Mouse (Mus musculus) limb, embryonic 15.5 days (tissue): ENCODE data around the gene Svs6. TPM values are rescaled to one million over a fixed set of nuclear protein-coding genes. Genes with fewer than 3 reads are reported as not detected.

Source experiments
- ATAC-seq: fragments of 200-750 bp; cut with Nextera tagmentation; 2 replicates; pipeline ENCODE4 v1.8.0; 2017; ENCODE audit warnings: low read depth, moderate TSS enrichment; ENCODE audit not compliant: insufficient number of reproducible peaks, low FRiP score, low TSS enrichment
- H3K27ac ChIP-seq: fragments of 300-500 bp; sonication (generic); 2 replicates; pipeline ENCODE4 v1.5.1; 2015; ENCODE audit warnings: moderate library complexity, mild to moderate bottlenecking, inconsistent platforms
- H3K27me3 ChIP-seq: fragments of 300-500 bp; sonication (generic); 2 replicates; pipeline ENCODE4 v1.6.1; 2015; ENCODE audit warnings: inconsistent platforms
- H3K36me3 ChIP-seq: fragments of 300-500 bp; sonication (generic); 2 replicates; pipeline ENCODE4 v1.6.1; 2015; ENCODE audit warnings: inconsistent platforms
- H3K4me1 ChIP-seq: fragments of 300-500 bp; sonication (generic); 2 replicates; pipeline ENCODE4 v1.6.1; 2015; ENCODE audit warnings: inconsistent platforms
- H3K4me2 ChIP-seq: fragments of 300-500 bp; sonication (generic); 2 replicates; pipeline ENCODE4 v1.6.1; 2015; ENCODE audit warnings: mild to moderate bottlenecking, inconsistent platforms
- H3K4me3 ChIP-seq: fragments of 300-500 bp; sonication (generic); 2 replicates; pipeline ENCODE4 v1.5.1; 2015; ENCODE audit warnings: mild to moderate bottlenecking, inconsistent platforms
- H3K9ac ChIP-seq: fragments of 300-500 bp; sonication (generic); 2 replicates; pipeline ENCODE4 v1.6.1; 2015; ENCODE audit warnings: inconsistent platforms
- H3K9me3 ChIP-seq: fragments of 300-500 bp; sonication (generic); 2 replicates; pipeline ENCODE4 v1.6.1; 2016; ENCODE audit warnings: inconsistent platforms
- WGBS: fragments of 180-500 bp; shearing (Covaris S2); methylation state at CpG from one replicate; pipeline ENCODE4 v1.1.7; 2015; 5-methylcytosine and 5-hydroxymethylcytosine counted together
- microRNA-seq: library from miRNA; unstranded; fragments of <30 nt; microRNA quantifications from one replicate; pipeline ENCODE4, GENCODE M21; 2016
- polyA plus RNA-seq: library from polyadenylated mRNA; unstranded; fragments of >200 nt; fragmentation: Nextera tagmentation; extraction: Ambion mirVana; gene quantifications from 2 replicates; pipeline ENCODE4 v1.2.1, GENCODE M21; 2015

Gene Svs6
- polyA plus RNA-seq, 1 experiment from 2014 or later, result not detected

- Histone ChIP-seq H3K9me3 (no peaks in the 10 kb centered on the region), H3K27ac (no peak overlapping the region), H3K4me2 (no peak overlapping the region), H3K27me3 (0 out of 2 replicates have a peak, but pooled peaks cover 12% of the 10 kb centered on the region), H3K4me1 (no peaks in the 10 kb centered on the region), H3K36me3 (no peaks in the 10 kb centered on the region), H3K4me3 (no peak overlapping the region), H3K9ac (no peak overlapping the region)
- WGBS, result 71% methylated on average over 11 of the region's 11 CpGs
- ATAC-seq, result no peak
These were observed 39.8 kb downstream of the Svs6 start for GRCm38 (mm10) chr2:164356177-164356967.

- WGBS, result 84% methylated on average over 3 of the region's 3 CpGs
- H3K36me3 ChIP-seq, result no peaks in the 10 kb centered on the region
- H3K27me3 ChIP-seq, result 0 out of 2 replicates have a peak, but pooled peaks cover 12% of the 10 kb centered on the region
- H3K9ac ChIP-seq, result no peak overlapping the region
- no peak overlapping the region for H3K4me2 ChIP-seq
- no peak overlapping the region for H3K4me3 ChIP-seq
- no peaks in the 10 kb centered on the region for H3K9me3 ChIP-seq
- H3K4me1 ChIP-seq, result no peaks in the 10 kb centered on the region
- ATAC-seq, result no peak
- H3K27ac ChIP-seq, result no peak overlapping the region
These were observed 41.8 kb downstream of the Svs6 start for GRCm38 (mm10) chr2:164358373-164358772.

DNA sequence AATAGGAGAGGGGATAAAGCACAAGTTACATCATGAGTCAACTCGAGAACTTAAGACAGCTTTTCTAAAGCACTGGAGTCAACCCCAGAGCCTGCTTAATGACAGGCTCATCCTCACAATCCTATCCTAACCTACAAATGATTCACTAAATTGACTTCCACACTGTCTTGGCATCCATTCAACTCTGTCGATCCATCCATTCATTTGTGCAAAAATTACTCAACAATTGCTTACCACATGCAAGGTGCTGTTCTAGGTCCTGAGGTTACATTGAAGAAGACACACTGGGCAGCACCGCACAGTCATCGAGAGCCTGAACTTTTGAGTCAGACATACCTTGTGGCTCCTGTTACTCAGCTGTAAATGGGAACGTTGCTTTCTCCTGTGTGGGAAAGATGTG is 42.5 kb downstream of the Svs6 start:
- H3K36me3 ChIP-seq, result no peaks in the 10 kb centered on the region

GRCm38 (mm10) chr2:164359668-164360067 is 43.1 kb downstream of the Svs6 start:
- 78% methylated on average over 5 of the region's 5 CpGs for WGBS
- ATAC-seq, result no peak
- no peak overlapping the region for H3K4me3 ChIP-seq
- no peak overlapping the region for H3K4me2 ChIP-seq
- no peaks in the 10 kb centered on the region for H3K9me3 ChIP-seq
- no peak overlapping the region for H3K9ac ChIP-seq
- H3K36me3 ChIP-seq, result no peaks in the 10 kb centered on the region
- H3K4me1 ChIP-seq, result no peaks in the 10 kb centered on the region
- 0 out of 2 replicates have a peak, but pooled peaks cover 12% of the 10 kb centered on the region for H3K27me3 ChIP-seq
- no peak overlapping the region for H3K27ac ChIP-seq

More for the DNA sequence above, 42.5 kb downstream of the Svs6 start:
- 0 out of 2 replicates have a peak, but pooled peaks cover 12% of the 10 kb centered on the region for H3K27me3 ChIP-seq
- H3K27ac ChIP-seq, result no peak overlapping the region
- ATAC-seq, result no peak
- H3K4me3 ChIP-seq, result no peak overlapping the region
- no peaks in the 10 kb centered on the region for H3K4me1 ChIP-seq
- no peaks in the 10 kb centered on the region for H3K9me3 ChIP-seq
- no peak overlapping the region for H3K4me2 ChIP-seq
- 80% methylated on average over 5 of the region's 5 CpGs for WGBS
- H3K9ac ChIP-seq, result no peak overlapping the region

DNA sequence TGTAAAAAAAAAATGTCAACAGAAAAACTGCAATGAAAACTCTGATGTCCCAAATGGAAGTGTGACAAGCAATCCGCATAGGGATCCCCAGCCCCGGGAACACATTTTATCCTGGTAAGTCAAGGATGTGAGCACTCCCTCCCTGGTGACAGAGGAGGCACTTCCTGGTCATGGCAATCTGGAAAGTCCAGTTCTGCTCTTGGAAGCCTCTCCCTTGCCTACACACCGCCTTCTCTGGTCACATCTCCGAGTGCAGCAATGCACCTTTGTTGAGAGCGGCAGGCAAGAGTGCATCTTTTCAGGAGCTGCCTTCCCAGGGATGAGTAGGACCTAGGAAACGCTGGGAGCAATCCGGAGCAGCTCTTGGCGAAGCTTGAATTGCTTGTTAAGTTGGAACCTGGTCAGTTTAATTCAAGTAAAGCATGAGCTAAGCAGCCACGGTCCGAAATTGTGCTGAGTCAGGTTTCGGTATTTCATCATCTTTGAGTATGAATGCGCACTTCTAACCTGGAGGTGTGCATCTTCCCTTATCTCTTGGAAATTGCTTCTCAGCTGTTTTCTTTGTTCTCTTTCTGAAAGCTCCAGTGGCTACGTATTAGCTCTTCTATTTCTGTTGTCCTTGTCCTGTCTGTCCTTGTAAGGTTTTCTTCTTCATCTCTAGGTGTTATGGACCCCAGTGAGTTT is 44.6 kb downstream of the Svs6 start:
- Histone ChIP-seq H3K4me2 (no peak overlapping the region), H3K9ac (no peak overlapping the region), H3K9me3 (no peaks in the 10 kb centered on the region), H3K4me1 (no peaks in the 10 kb centered on the region), H3K27ac (no peak overlapping the region), H3K4me3 (no peak overlapping the region), H3K27me3 (0 out of 2 replicates have a peak, but pooled peaks cover 6% of the 10 kb centered on the region), H3K36me3 (no peaks in the 10 kb centered on the region)
- no peak for ATAC-seq
- 32% methylated on average over 13 of the region's 13 CpGs for WGBS

- Histone ChIP-seq H3K4me1 (0 out of 2 replicates have a peak, but pooled peaks cover 3% of the 10 kb centered on the region), H3K4me2 (no peak overlapping the region), H3K27me3 (no peaks in the 10 kb centered on the region), H3K9ac (no peak overlapping the region), H3K4me3 (no peak overlapping the region), H3K9me3 (no peaks in the 10 kb centered on the region), H3K36me3 (no peaks in the 10 kb centered on the region), H3K27ac (no peak overlapping the region)
- 38% methylated on average over 3 of the region's 3 CpGs for WGBS
- ATAC-seq, result peak; percentile 67; the same call in 1 of the 2 replicates
These were observed 50.4 kb downstream of the Svs6 start for GRCm38 (mm10) chr2:164366947-164367346.

Small RNA genes within 50 kb of the gene (microRNA-seq; reads per million reads assigned to microRNA genes)
- gene Mir7678, result not detected

Other genes with a start within 250 kb of the Svs6 start
- 17.7 and 19.6 TPM in 2 replicates for gene Stk4, start 246.4 kb upstream of the Svs6 start, polyA plus RNA-seq
- 49.1 and 53.7 TPM in 2 replicates for gene Tomm34, start 245.6 kb upstream of the Svs6 start, polyA plus RNA-seq
- 2.0 and 3.6 TPM in 2 replicates for gene Kcns1, start 145.6 kb upstream of the Svs6 start, polyA plus RNA-seq
- 9.1 and 10.3 TPM in 2 replicates for gene Wfdc5, start 134.0 kb upstream of the Svs6 start, polyA plus RNA-seq
- 0.40 TPM in 1 of 2 replicates, not detected in the other for gene Wfdc12, start 126.1 kb upstream of the Svs6 start, polyA plus RNA-seq
- not detected in 2 replicates for gene Wfdc15a, start 116.6 kb upstream of the Svs6 start, polyA plus RNA-seq
- gene Wfdc15b, start 95.1 kb upstream of the Svs6 start, polyA plus RNA-seq, result not detected in 2 replicates
- gene Svs2, start 78.3 kb upstream of the Svs6 start, polyA plus RNA-seq, result not detected in 2 replicates
- gene Svs3b, start 60.1 kb upstream of the Svs6 start, polyA plus RNA-seq, result not detected in 2 replicates
- gene Svs4, start 38.3 kb upstream of the Svs6 start, polyA plus RNA-seq, result not detected in 2 replicates
- gene Svs3a, start 27.5 kb upstream of the Svs6 start, polyA plus RNA-seq, result not detected in 2 replicates
- not detected in 2 replicates for gene Svs5, start 16.0 kb downstream of the Svs6 start, polyA plus RNA-seq
- gene Slpi, start 72.3 kb downstream of the Svs6 start, polyA plus RNA-seq, result 4.3 TPM in 2 replicates
- gene Rbpjl, start 86.4 kb downstream of the Svs6 start, polyA plus RNA-seq, result 1.2 and 1.3 TPM in 2 replicates
- gene Matn4, start 88.4 kb downstream of the Svs6 start, polyA plus RNA-seq, result 108 and 113 TPM in 2 replicates
- gene Sdc4, start 127.1 kb downstream of the Svs6 start, polyA plus RNA-seq, result 107 and 110 TPM in 2 replicates
- gene Sys1, start 140.2 kb downstream of the Svs6 start, polyA plus RNA-seq, result 54.5 and 61.2 TPM in 2 replicates
- 11.0 and 12.2 TPM in 2 replicates for gene Gm20458, start 144.2 kb downstream of the Svs6 start, polyA plus RNA-seq
- gene Trp53tg5, start 157.0 kb downstream of the Svs6 start, polyA plus RNA-seq, result not detected in 2 replicates
- 6.3 and 6.9 TPM in 2 replicates for gene Dbndd2, start 169.4 kb downstream of the Svs6 start, polyA plus RNA-seq
- gene Pigt, start 180.8 kb downstream of the Svs6 start, polyA plus RNA-seq, result 65.0 and 67.5 TPM in 2 replicates
- 18.3 and 31.2 TPM in 2 replicates for gene Wfdc2, start 245.7 kb downstream of the Svs6 start, polyA plus RNA-seq